Mouse (Mus musculus) lung, embryonic 16.5 days (tissue): ENCODE measurements at regions not wholly inside any gene's neighbourhood (a gene's known extent, or its start where the extent isn't known, plus 50 kb on each side); places are given as distances from the start of the nearest gene placed in this dataset.

Experiments
- ATAC-seq: fragments of 200-750 bp; cut with Nextera tagmentation; 2 replicates; pipeline ENCODE4 v1.8.0; 2017; ENCODE audit warnings: low read depth, mild to moderate bottlenecking, moderate library complexity
- H3K27ac ChIP-seq: fragments of 300-500 bp; sonication (generic); 2 replicates; pipeline ENCODE4 v1.5.1; 2014; ENCODE audit warnings: mild to moderate bottlenecking, control low read depth, low read length
- H3K27me3 ChIP-seq: fragments of 300-500 bp; sonication (generic); 2 replicates; pipeline ENCODE4 v1.6.1; 2014; ENCODE audit warnings: low read depth, low read length, mixed read lengths; ENCODE audit not compliant: control insufficient read depth, insufficient read depth
- H3K36me3 ChIP-seq: fragments of 300-500 bp; sonication (generic); 2 replicates; pipeline ENCODE4 v1.6.1; 2014; ENCODE audit warnings: low read length; ENCODE audit not compliant: control insufficient read depth, insufficient read depth
- H3K4me1 ChIP-seq: fragments of 300-500 bp; sonication (generic); replicated peaks from 2 replicates; pipeline ENCODE4 v1.6.1; 2014; ENCODE audit warnings: low read length, mixed read lengths; ENCODE audit not compliant: control insufficient read depth, insufficient read depth
- H3K4me2 ChIP-seq: fragments of 300-500 bp; sonication (generic); 2 replicates; pipeline ENCODE4 v1.6.1; 2014; ENCODE audit warnings: low read depth, low read length, control low read depth
- H3K4me3 ChIP-seq: fragments of 300-500 bp; sonication (generic); 2 replicates; pipeline ENCODE4 v1.5.1; 2014; ENCODE audit warnings: mild to moderate bottlenecking, low read length, control low read depth
- H3K9ac ChIP-seq: fragments of 300-500 bp; sonication (generic); 2 replicates; pipeline ENCODE4 v1.6.1; 2014; ENCODE audit warnings: low read length, control low read depth
- H3K9me3 ChIP-seq: fragments of 300-500 bp; sonication (generic); 2 replicates; pipeline ENCODE4 v1.6.1; 2016; ENCODE audit warnings: low read length; ENCODE audit not compliant: control insufficient read depth
- WGBS: fragments of 180-500 bp; shearing (Covaris S2); extraction: QIAGEN DNeasy Blood & Tissue Kit; methylation state at CpG from one replicate; pipeline ENCODE4 v1.1.7; 2014; 5-methylcytosine and 5-hydroxymethylcytosine counted together

- H3K36me3 ChIP-seq = no peaks in the 10 kb centered on the region
- H3K4me3 ChIP-seq = no peak overlapping the region
- no peaks in the 10 kb centered on the region for H3K9me3 ChIP-seq
- no peak for ATAC-seq
- H3K4me1 ChIP-seq = peaks cover 32% of the 10 kb centered on the region
- H3K4me2 ChIP-seq = no peak overlapping the region
- H3K27me3 ChIP-seq = no peaks in the 10 kb centered on the region
- 89% methylated on average over 5 of the region's 5 CpGs for WGBS
- no peak overlapping the region for H3K9ac ChIP-seq
- H3K27ac ChIP-seq = no peak overlapping the region
These were observed 148.9 kb upstream of the Pik3r1 start for GRCm38 (mm10) chr13:101916876-101917275.

GRCm38 (mm10) chr13:101918185-101918584 is 150.2 kb upstream of the Pik3r1 start:
- H3K9ac ChIP-seq = no peak overlapping the region
- no peak for ATAC-seq
- WGBS = 85% methylated on average over 3 of the region's 3 CpGs
- no peaks in the 10 kb centered on the region for H3K36me3 ChIP-seq
- no peaks in the 10 kb centered on the region for H3K9me3 ChIP-seq
- no peaks in the 10 kb centered on the region for H3K27me3 ChIP-seq
- H3K4me3 ChIP-seq = no peak overlapping the region
- H3K27ac ChIP-seq = no peak overlapping the region
- H3K4me1 ChIP-seq = peaks cover 32% of the 10 kb centered on the region
- no peak overlapping the region for H3K4me2 ChIP-seq

- peak; percentile 49 for ATAC-seq
- no peaks in the 10 kb centered on the region for H3K9me3 ChIP-seq
These were observed 151.2 kb upstream of the Pik3r1 start for GRCm38 (mm10) chr13:101919266-101919665.

GRCm38 (mm10) chr13:101920384-101920783 is 152.4 kb upstream of the Pik3r1 start:
- WGBS = 74% methylated on average over 3 of the region's 3 CpGs

More at GRCm38 (mm10) chr13:101919266-101919665, 151.2 kb upstream of the Pik3r1 start:
- H3K27ac ChIP-seq = peak overlapping the region; percentile 54
- H3K27me3 ChIP-seq = no peaks in the 10 kb centered on the region
- no peaks in the 10 kb centered on the region for H3K36me3 ChIP-seq
- H3K4me1 ChIP-seq = peaks cover 29% of the 10 kb centered on the region
- WGBS = 26% methylated on average over 5 of the region's 5 CpGs
- no peak overlapping the region for H3K4me2 ChIP-seq
- H3K4me3 ChIP-seq = no peak overlapping the region
- no peak overlapping the region for H3K9ac ChIP-seq

GRCm38 (mm10) chr13:101924637-101925036 is 156.6 kb upstream of the Pik3r1 start:
- 83% methylated on average over 2 of the region's 2 CpGs for WGBS
- Histone ChIP-seq H3K27ac (no peak overlapping the region), H3K4me1 (no peaks in the 10 kb centered on the region; the same call in 1 of the 2 replicates), H3K27me3 (no peaks in the 10 kb centered on the region), H3K4me3 (no peak overlapping the region), H3K9ac (no peak overlapping the region), H3K9me3 (no peaks in the 10 kb centered on the region), H3K4me2 (no peak overlapping the region), H3K36me3 (no peaks in the 10 kb centered on the region)
- ATAC-seq = no peak

More at GRCm38 (mm10) chr13:101920384-101920783, 152.4 kb upstream of the Pik3r1 start:
- Histone ChIP-seq H3K36me3 (no peaks in the 10 kb centered on the region), H3K27me3 (no peaks in the 10 kb centered on the region), H3K9me3 (no peaks in the 10 kb centered on the region), H3K4me2 (no peak overlapping the region), H3K9ac (no peak overlapping the region), H3K4me3 (no peak overlapping the region), H3K4me1 (peaks cover 19% of the 10 kb centered on the region), H3K27ac (no peak overlapping the region)
- no peak for ATAC-seq

- ATAC-seq = no peak
- H3K9ac ChIP-seq = no peak overlapping the region
- WGBS = 85% methylated on average over 4 of the region's 4 CpGs
These were observed 163.2 kb upstream of the Pik3r1 start for GRCm38 (mm10) chr13:101931264-101931663.

GRCm38 (mm10) chr13:101931882-101932281 is 163.9 kb upstream of the Pik3r1 start:
- H3K4me1 ChIP-seq = no peaks in the 10 kb centered on the region
- ATAC-seq = no peak
- H3K36me3 ChIP-seq = no peaks in the 10 kb centered on the region
- no peak overlapping the region for H3K4me2 ChIP-seq
- H3K27me3 ChIP-seq = no peaks in the 10 kb centered on the region
- no peak overlapping the region for H3K9ac ChIP-seq
- 66% methylated on average over 1 of the region's 1 CpGs for WGBS
- no peaks in the 10 kb centered on the region for H3K9me3 ChIP-seq
- no peak overlapping the region for H3K27ac ChIP-seq
- H3K4me3 ChIP-seq = no peak overlapping the region

More at GRCm38 (mm10) chr13:101931264-101931663, 163.2 kb upstream of the Pik3r1 start:
- no peak overlapping the region for H3K27ac ChIP-seq
- H3K27me3 ChIP-seq = no peaks in the 10 kb centered on the region
- no peaks in the 10 kb centered on the region for H3K4me1 ChIP-seq
- no peak overlapping the region for H3K4me3 ChIP-seq
- no peak overlapping the region for H3K4me2 ChIP-seq
- H3K36me3 ChIP-seq = no peaks in the 10 kb centered on the region
- H3K9me3 ChIP-seq = no peaks in the 10 kb centered on the region

GRCm38 (mm10) chr13:101935843-101936242 is 167.8 kb upstream of the Pik3r1 start:
- Histone ChIP-seq H3K9me3 (no peaks in the 10 kb centered on the region; the same call in 1 of the 2 replicates), H3K27ac (no peak overlapping the region), H3K36me3 (no peaks in the 10 kb centered on the region), H3K4me2 (no peak overlapping the region), H3K4me3 (no peak overlapping the region), H3K27me3 (no peaks in the 10 kb centered on the region), H3K4me1 (no peaks in the 10 kb centered on the region), H3K9ac (no peak overlapping the region)
- no peak for ATAC-seq
- 36% methylated on average over 4 of the region's 4 CpGs for WGBS

GRCm38 (mm10) chr13:101954521-101954920 is 186.5 kb upstream of the Pik3r1 start:
- Histone ChIP-seq H3K4me3 (no peak overlapping the region), H3K4me2 (no peak overlapping the region), H3K9me3 (no peaks in the 10 kb centered on the region), H3K9ac (no peak overlapping the region), H3K27me3 (no peaks in the 10 kb centered on the region), H3K27ac (no peak overlapping the region), H3K4me1 (peaks cover 5% of the 10 kb centered on the region; the same call in 1 of the 2 replicates), H3K36me3 (no peaks in the 10 kb centered on the region)
- WGBS = 83% methylated on average over 3 of the region's 3 CpGs
- ATAC-seq = no peak
